Mouse (Mus musculus) hindbrain, embryonic 14.5 days (tissue): ENCODE measurements around the gene Ticrr. TPM values are rescaled to one million over a fixed set of nuclear protein-coding genes. Genes with fewer than 3 reads are reported as not detected.

Source experiments
- ATAC-seq: fragments of 200-750 bp; cut with Nextera tagmentation; 2 replicates; pipeline ENCODE4 v1.8.0; 2017; ENCODE audit warnings: moderate number of reproducible peaks, mild to moderate bottlenecking, moderate TSS enrichment, moderate library complexity; ENCODE audit not compliant: low FRiP score
- DNase-seq: peaks from one replicate; pipeline ENCODE4 v3.0.0-alpha.2; 2015; ENCODE audit warnings: low spot score
- H3K27ac ChIP-seq: fragments of 300-500 bp; sonication (generic); 2 replicates; pipeline ENCODE4 v1.5.1; 2014; ENCODE audit warnings: mild to moderate bottlenecking, moderate library complexity
- H3K27me3 ChIP-seq: fragments of 300-500 bp; sonication (generic); 2 replicates; pipeline ENCODE4 v1.6.1; 2014; ENCODE audit warnings: mild to moderate bottlenecking, low read length, mixed read lengths; ENCODE audit not compliant: control insufficient read depth, insufficient read depth
- H3K36me3 ChIP-seq: fragments of 300-500 bp; sonication (generic); replicated peaks from 2 replicates; pipeline ENCODE4 v1.6.1; 2014; ENCODE audit not compliant: control insufficient read depth, insufficient read depth
- H3K4me1 ChIP-seq: fragments of 300-500 bp; sonication (generic); replicated peaks from 2 replicates; pipeline ENCODE4 v1.6.1; 2014; ENCODE audit warnings: antibody characterized with exemption, low read length, mixed read lengths; ENCODE audit not compliant: control insufficient read depth, insufficient read depth
- H3K4me2 ChIP-seq: fragments of 300-500 bp; sonication (generic); replicated peaks from 2 replicates; pipeline ENCODE4 v1.6.1; 2014; ENCODE audit warnings: mild to moderate bottlenecking, moderate library complexity
- H3K4me3 ChIP-seq: fragments of 300-500 bp; sonication (generic); replicated peaks from 2 replicates; pipeline ENCODE4 v1.5.1; 2014; ENCODE audit warnings: mild to moderate bottlenecking, low read length
- H3K9ac ChIP-seq: fragments of 300-500 bp; sonication (generic); 2 replicates; pipeline ENCODE4 v1.6.1; 2014
- H3K9me3 ChIP-seq: fragments of 300-500 bp; sonication (generic); 2 replicates; pipeline ENCODE4 v1.6.1; 2016; ENCODE audit warnings: low read length; ENCODE audit not compliant: control insufficient read depth
- WGBS: fragments of 180-500 bp; shearing (Covaris S2); extraction: QIAGEN DNeasy Blood & Tissue Kit; methylation state at CpG from one replicate; pipeline ENCODE4 v1.1.7; 2014; 5-methylcytosine and 5-hydroxymethylcytosine counted together
- polyA plus RNA-seq: library from polyadenylated mRNA; unstranded; fragments of >200 nt; fragmentation: Nextera tagmentation; extraction: Ambion mirVana; gene quantifications from 2 replicates; pipeline ENCODE4 v1.2.1, GENCODE M21; 2014

Gene Ticrr
- polyA plus RNA-seq, 1 experiment from 2014 or later: 1.8 TPM

DNA sequence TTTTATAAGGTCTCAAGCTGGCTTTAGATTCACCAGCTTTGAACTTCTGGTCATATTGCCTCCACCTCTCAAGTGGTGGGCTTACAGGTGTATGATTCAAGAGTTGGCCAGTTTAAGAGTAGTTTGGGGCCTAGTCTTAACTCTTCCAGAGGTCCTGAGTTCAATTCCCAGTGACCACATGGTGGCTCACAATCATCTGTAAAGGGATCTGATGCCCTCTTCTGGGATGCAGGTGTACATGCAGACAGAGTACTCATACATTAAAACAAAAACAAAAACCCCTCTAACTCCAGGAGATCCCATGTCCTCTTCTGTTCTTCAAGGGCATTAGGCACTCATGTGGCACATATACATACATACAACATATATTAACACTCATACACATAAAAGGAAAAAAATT, 6.7 kb downstream of the Ticrr start:
- DNase-seq (no peak), ATAC-seq (no peak)
- H3K27ac ChIP-seq: no peak overlapping the region
- H3K4me1 ChIP-seq: no peaks in the 10 kb centered on the region; the same call in 1 of the 2 replicates
- H3K9me3 ChIP-seq: no peaks in the 10 kb centered on the region
- H3K9ac ChIP-seq: no peak overlapping the region
- no peak overlapping the region for H3K4me3 ChIP-seq
- H3K4me2 ChIP-seq: no peak overlapping the region
- H3K27me3 ChIP-seq: no peaks in the 10 kb centered on the region
- 0 out of 2 replicates have a peak, but pooled peaks cover 3% of the 10 kb centered on the region for H3K36me3 ChIP-seq

DNA sequence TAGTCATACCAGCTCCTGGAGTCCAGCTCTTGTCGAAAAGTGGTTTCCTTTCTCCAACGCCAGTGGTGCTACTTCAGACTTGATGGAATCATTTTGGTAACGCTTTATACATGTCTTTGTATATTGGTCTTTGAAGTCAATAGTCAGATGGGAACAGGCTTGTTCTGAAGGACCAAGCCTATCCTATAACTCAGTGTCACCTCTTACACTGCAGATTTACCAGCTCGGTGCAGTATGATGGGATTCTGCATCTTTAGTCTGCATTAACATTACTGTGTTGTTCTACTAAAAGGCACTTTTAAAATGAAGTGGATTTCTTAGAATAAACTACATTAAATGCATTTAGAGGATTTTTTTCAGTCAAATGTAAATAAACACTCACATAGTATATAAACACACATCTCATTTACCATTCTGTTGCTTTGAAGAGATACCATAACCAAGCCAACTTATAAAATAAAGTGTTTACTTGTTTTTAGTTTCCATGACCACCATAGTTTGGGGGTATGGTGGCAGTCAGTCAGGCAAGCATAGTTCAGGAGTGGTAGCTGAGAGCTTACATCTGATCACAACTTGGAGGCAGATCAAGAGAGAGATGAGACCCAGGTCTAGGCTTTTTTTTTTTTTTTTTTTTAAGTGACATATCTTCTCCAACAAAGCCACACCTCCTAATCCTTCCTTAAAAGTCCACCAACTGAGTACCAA, 11.1 kb downstream of the Ticrr start:
- 95% methylated on average over 4 of the region's 4 CpGs for WGBS
- ATAC-seq (no peak), DNase-seq (no peak)

GRCm38 (mm10) chr7:79679186-79679585, 19.2 kb downstream of the Ticrr start:
- no peak for DNase-seq
- Histone ChIP-seq H3K27ac (no peak overlapping the region), H3K27me3 (no peaks in the 10 kb centered on the region), H3K4me1 (no peaks in the 10 kb centered on the region), H3K9ac (no peak overlapping the region), H3K36me3 (0 out of 2 replicates have a peak, but pooled peaks cover 3% of the 10 kb centered on the region), H3K4me2 (no peak overlapping the region), H3K9me3 (no peaks in the 10 kb centered on the region), H3K4me3 (no peak overlapping the region)
- no peak for ATAC-seq

More for the DNA sequence above, 11.1 kb downstream of the Ticrr start:
- Histone ChIP-seq H3K27me3 (no peaks in the 10 kb centered on the region), H3K4me3 (no peak overlapping the region), H3K9me3 (no peaks in the 10 kb centered on the region), H3K27ac (no peak overlapping the region), H3K4me2 (no peak overlapping the region), H3K4me1 (no peaks in the 10 kb centered on the region), H3K36me3 (peaks cover 3% of the 10 kb centered on the region; the same call in 1 of the 2 replicates), H3K9ac (no peak overlapping the region)

- Histone ChIP-seq H3K36me3 (0 out of 2 replicates have a peak, but pooled peaks cover 3% of the 10 kb centered on the region), H3K9ac (no peak overlapping the region), H3K4me1 (no peaks in the 10 kb centered on the region), H3K27ac (no peak overlapping the region), H3K9me3 (no peaks in the 10 kb centered on the region), H3K27me3 (no peaks in the 10 kb centered on the region), H3K4me2 (no peak overlapping the region), H3K4me3 (no peak overlapping the region)
- whole genome bisulfite sequencing: 98% methylated on average over 2 of the region's 2 CpGs
- ATAC-seq (no peak), DNase-seq (no peak)
These were observed 20.2 kb downstream of the Ticrr start for GRCm38 (mm10) chr7:79680231-79680630.

- H3K36me3 ChIP-seq: peaks cover 16% of the 10 kb centered on the region; the same call in 1 of the 2 replicates
- H3K9me3 ChIP-seq: no peaks in the 10 kb centered on the region
- ATAC-seq (no peak), DNase-seq (no peak)
- no peak overlapping the region for H3K27ac ChIP-seq
- no peak overlapping the region for H3K4me2 ChIP-seq
- H3K9ac ChIP-seq: no peak overlapping the region
- 88% methylated on average over 8 of the region's 8 CpGs for WGBS
- no peaks in the 10 kb centered on the region for H3K27me3 ChIP-seq
- H3K4me3 ChIP-seq: no peak overlapping the region
- H3K4me1 ChIP-seq: no peaks in the 10 kb centered on the region
These were observed 36.5 kb downstream of the Ticrr start for GRCm38 (mm10) chr7:79696495-79696894.

GRCm38 (mm10) chr7:79702755-79703154, 42.8 kb downstream of the Ticrr start:
- no peak for DNase-seq
- no peak overlapping the region for H3K4me2 ChIP-seq
- no peak overlapping the region for H3K4me3 ChIP-seq
- no peak for ATAC-seq
- no peaks in the 10 kb centered on the region for H3K9me3 ChIP-seq
- 84% methylated on average over 16 of the region's 16 CpGs for WGBS
- H3K27me3 ChIP-seq: no peaks in the 10 kb centered on the region
- H3K36me3 ChIP-seq: peaks cover 16% of the 10 kb centered on the region; the same call in 1 of the 2 replicates
- H3K27ac ChIP-seq: no peak overlapping the region
- no peak overlapping the region for H3K9ac ChIP-seq
- H3K4me1 ChIP-seq: no peaks in the 10 kb centered on the region

DNA sequence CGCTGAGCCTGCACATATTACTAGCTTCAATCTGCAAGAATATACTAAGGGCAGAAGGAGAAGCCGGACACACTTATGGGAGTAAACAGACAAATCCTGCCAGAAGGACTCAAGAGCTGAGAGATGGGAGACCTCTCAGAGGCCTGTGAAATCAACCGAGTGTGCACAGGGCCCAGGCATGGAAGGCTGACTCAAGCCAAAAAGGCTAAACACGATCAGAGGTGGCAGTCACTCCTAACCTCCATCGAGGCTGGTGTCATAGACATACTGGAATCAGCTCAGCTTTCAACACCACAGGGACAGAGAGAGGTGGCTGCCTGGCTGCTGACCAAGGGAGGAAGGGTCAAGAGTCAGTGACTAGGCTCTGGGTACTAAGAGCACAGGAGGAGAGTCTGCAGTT, 45.2 kb downstream of the Ticrr start:
- 0 out of 2 replicates have a peak, but pooled peaks cover 12% of the 10 kb centered on the region for H3K36me3 ChIP-seq
- no peak overlapping the region for H3K9ac ChIP-seq
- H3K27ac ChIP-seq: no peak overlapping the region
- ATAC-seq (no peak), DNase-seq (no peak)
- H3K4me3 ChIP-seq: no peak overlapping the region
- 94% methylated on average over 5 of the region's 5 CpGs for WGBS
- H3K4me1 ChIP-seq: no peaks in the 10 kb centered on the region
- no peaks in the 10 kb centered on the region for H3K9me3 ChIP-seq
- H3K27me3 ChIP-seq: no peaks in the 10 kb centered on the region
- H3K4me2 ChIP-seq: no peak overlapping the region

GRCm38 (mm10) chr7:79710130-79710607, 50.2 kb downstream of the Ticrr start:
- H3K4me1 ChIP-seq: peaks cover 6% of the 10 kb centered on the region; the same call in 1 of the 2 replicates
- ATAC-seq (peak; percentile 90), DNase-seq (peak; percentile 85)
- peak overlapping the region; percentile 62 for H3K9ac ChIP-seq
- H3K9me3 ChIP-seq: no peaks in the 10 kb centered on the region
- peak overlapping the region; percentile 57 for H3K27ac ChIP-seq
- H3K4me2 ChIP-seq: peak overlapping the region; percentile 69
- H3K27me3 ChIP-seq: 0 out of 2 replicates have a peak, but pooled peaks cover 4% of the 10 kb centered on the region
- under 1% methylated on average over 46 of the region's 55 CpGs for WGBS
- H3K36me3 ChIP-seq: no peaks in the 10 kb centered on the region
- peak overlapping the region; percentile 45 for H3K4me3 ChIP-seq

DNA sequence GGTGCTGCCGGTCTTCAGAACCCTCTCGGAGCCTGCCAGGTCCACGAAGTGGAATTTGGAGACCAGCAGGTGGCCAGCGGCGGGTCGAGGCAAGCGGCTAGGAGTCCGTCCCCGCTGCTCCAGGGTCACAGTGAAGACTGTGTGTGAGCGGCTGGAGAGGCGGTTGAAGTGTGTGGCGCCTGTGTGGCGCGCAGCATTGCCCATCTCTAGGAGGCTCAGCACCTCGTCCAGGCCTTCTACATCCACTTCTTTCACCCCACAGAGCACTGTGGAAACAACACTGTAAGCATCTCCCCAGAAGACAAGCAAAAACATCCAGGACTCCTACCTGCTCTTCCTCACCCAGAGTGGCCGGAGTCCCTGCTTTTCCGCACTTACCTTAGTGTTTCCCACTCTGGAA, 50.8 kb downstream of the Ticrr start:
- WGBS: 28% methylated on average over 15 of the region's 17 CpGs
- Histone ChIP-seq H3K4me1 (peaks cover 9% of the 10 kb centered on the region; the same call in 1 of the 2 replicates), H3K27me3 (0 out of 2 replicates have a peak, but pooled peaks cover 8% of the 10 kb centered on the region), H3K4me2 (peak overlapping the region; percentile 69), H3K9ac (peak overlapping the region; percentile 62), H3K9me3 (no peaks in the 10 kb centered on the region), H3K36me3 (no peaks in the 10 kb centered on the region), H3K27ac (peak overlapping the region; percentile 57), H3K4me3 (peak overlapping the region; percentile 45)
- ATAC-seq (no peak), DNase-seq (peak; percentile 28)
